Mouse (Mus musculus): ENCODE results near the gene Snrnp200. TPM values are rescaled to one million over a fixed set of nuclear protein-coding genes. Genes with fewer than 3 reads are reported as not detected.
"Not testable (repeated sequence)": the region's sequence is repeated elsewhere in the genome, so short reads cannot be mapped to it uniquely, and the experiment has no call there.

The Snrnp200 gene
- polyA plus RNA-seq, 1 experiment from 2014 or later = 47.8 TPM

DNA sequence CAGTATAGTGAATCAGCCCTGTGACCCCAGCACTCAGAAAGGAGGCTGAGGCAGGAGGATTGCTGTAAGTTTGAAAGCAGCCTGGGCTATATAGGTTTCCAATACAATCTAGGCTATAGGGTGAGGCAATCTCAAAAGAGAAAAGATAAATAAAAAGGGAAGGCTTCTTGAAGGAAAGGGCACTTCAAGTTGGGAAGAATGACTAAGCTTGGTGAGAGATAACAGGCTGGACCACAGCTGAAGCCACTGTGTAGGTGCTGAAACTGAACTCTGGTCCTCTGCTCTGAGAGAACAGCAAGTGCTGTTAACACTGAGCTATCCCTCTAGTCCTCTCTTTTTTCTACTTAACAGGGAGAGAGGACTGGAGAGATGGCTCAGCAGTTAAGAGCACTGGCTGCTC lies 54.3 kb downstream of the Snrnp200 start:
- Histone ChIP-seq H3K4me3 (no peak overlapping the region), H3K4me2 (no peak overlapping the region), H3K9me3 (no peaks in the 10 kb centered on the region), H3K27me3 (no peaks in the 10 kb centered on the region), H3K9ac (no peak overlapping the region), H3K27ac (replicated peaks) (no peak overlapping the region), H3K4me1 (replicated peaks) (no peaks in the 10 kb centered on the region), H3K36me3 (peaks cover 29% of the 10 kb centered on the region)
- ATAC-seq (ENCODE audit: low read depth) = no peak

DNA sequence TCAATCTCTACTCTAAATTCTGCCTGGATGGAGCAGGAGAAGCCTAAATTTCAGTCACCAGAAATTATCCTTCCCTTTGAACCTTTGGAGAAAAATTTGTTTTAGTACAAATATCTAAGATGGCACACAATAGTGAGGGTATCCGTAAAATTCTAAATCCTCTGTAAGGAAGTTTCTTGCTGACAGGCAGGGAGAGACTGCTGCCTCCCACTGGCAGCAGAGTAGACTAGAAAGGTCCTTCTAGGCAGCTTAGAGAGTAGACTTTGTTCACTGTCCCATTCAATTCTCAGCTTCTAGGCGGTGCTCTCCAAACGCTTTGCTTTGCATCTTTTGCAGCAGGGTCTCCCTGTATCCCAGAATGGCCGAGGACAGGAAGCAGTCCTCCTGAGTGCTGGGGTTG lies 59.7 kb downstream of the Snrnp200 start:
- Histone ChIP-seq H3K4me2 (no peak overlapping the region), H3K9ac (no peak overlapping the region), H3K27ac (replicated peaks) (no peak overlapping the region), H3K4me1 (replicated peaks) (peaks cover 20% of the 10 kb centered on the region), H3K4me3 (no peak overlapping the region), H3K36me3 (no peaks in the 10 kb centered on the region), H3K9me3 (no peaks in the 10 kb centered on the region), H3K27me3 (no peaks in the 10 kb centered on the region)
- no peak for ATAC-seq (ENCODE audit: low read depth)
- 48% methylated on average over 4 of the region's 4 CpGs for whole genome bisulfite sequencing

DNA sequence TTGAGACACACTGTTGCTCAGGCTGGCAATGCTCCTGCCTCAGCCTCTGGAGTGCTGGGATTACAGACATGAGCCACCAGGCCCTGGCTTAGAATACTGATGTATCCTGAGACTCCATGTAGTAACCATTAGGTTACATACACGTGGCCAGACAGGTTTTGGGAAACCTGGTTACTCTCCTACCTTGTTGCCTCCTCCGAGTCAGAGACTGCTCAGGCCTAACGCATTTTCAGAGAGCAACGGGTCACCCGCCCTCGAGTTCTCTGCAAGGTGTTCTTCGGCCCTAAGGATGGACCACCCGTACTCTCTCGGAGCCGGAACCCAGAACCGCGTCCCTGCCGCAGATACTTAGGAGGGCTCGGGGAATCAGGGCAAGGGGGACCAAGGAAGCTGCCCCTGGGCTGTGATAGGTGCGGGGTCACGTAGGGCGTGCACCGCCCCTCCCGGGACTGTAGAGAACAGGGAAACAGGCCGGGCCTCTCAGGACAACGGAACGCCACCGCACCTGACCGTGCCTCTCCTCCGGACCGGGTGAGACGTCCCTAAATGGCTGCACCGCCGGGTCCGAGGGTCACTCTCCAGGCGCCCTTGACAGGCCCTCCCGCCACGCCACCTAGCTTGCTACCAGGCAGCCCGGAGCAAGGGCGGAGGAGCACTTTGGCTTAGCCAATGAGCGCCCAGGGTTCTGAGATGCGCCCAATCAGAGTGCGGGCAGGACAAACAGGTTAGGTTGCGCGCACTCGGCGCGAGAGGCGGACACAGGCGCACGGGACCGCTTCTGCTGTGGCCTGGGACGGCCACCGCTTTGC lies 61.5 kb downstream of the Snrnp200 start, which contains the start of gene Stard7:
TSS of gene Stard7 (plus strand) at position 728 of the 809 bp plus-strand sequence.
- ATAC-seq (ENCODE audit: low read depth) = peak; percentile 99
- Histone ChIP-seq H3K9me3 (no peaks in the 10 kb centered on the region), H3K36me3 (no peaks in the 10 kb centered on the region), H3K4me3 (peak within 1 kb of the TSS; percentile 98), H3K4me2 (peak within 1 kb of the TSS; percentile 78), H3K4me1 (replicated peaks) (peaks cover 32% of the 10 kb centered on the region), H3K27me3 (no peaks in the 10 kb centered on the region), H3K27ac (replicated peaks) (peak within 1 kb of the TSS; percentile 96), H3K9ac (peak within 1 kb of the TSS; percentile 94)
- WGBS = under 1% methylated on average over 49 of the region's 49 CpGs

DNA sequence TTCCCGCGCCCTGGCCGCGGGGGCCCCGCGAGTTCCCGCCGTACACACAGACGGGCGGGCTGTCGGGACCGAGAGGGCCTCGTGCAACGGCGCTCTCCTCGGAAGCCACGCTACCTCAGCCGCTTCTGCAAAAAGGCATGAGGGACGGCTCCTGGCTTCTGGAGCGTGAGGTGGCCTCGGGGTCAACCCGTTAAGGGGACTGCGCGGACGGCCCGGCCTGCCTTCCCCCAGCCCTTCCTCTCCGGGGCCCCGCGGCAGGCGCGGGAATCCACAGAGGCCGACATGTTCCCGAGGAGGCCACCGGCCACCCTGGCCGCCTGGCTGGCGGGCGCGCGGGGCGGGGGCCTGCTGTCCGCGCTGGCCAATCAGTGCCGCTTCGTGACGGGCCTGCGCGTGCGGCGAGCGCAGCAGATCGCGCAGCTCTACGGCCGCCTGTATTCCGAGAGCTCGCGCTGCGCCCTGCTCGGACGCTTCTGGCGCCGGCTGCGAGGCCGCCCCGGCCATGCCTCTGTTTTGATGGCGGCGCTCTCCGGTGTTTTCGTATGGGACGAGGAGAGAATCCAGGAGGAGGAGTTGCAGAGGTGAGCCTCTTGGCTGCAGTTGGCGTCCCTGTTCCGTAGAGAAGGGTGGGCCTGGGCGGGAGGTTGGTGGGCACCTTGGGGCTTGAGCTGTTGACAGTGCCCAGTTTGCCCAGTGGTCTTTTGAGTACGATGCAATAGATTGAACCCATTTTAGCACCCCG lies 62.3 kb downstream of the Snrnp200 start:
- Histone ChIP-seq H3K9ac (peak overlapping the region; percentile 94), H3K27me3 (no peaks in the 10 kb centered on the region), H3K27ac (replicated peaks) (peak overlapping the region; percentile 96), H3K36me3 (no peaks in the 10 kb centered on the region), H3K4me2 (peak overlapping the region; percentile 78), H3K4me3 (peak overlapping the region; percentile 98), H3K9me3 (no peaks in the 10 kb centered on the region), H3K4me1 (replicated peaks) (peaks cover 40% of the 10 kb centered on the region)
- peak; percentile 97 for ATAC-seq (ENCODE audit: low read depth)
- under 1% methylated on average over 75 of the region's 75 CpGs for WGBS

DNA sequence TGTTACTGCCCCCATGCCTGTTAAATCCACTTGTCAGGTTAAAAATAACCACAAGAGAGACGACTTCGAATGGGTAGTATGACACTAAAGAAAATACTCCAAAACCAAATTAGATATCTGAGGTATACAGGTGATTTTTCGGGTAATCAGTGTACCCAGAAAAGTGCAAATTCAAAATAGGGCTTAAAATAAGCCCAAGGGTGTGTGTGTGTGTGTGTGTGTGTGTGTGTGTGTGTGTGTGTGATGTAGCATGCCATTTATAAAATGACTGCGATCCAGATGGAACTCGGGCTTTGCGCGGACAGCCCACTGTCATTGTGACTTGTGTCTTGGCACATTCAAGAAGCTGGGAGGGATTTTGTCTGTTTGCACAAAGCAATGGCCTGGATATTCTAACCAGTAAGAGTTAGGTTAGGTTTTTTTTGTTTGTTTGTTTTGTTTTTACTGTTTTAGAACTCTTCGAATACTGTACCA lies 62.9 kb downstream of the Snrnp200 start:
- Histone ChIP-seq H3K27ac (replicated peaks) (peak overlapping the region; percentile 96), H3K4me1 (replicated peaks) (peaks cover 46% of the 10 kb centered on the region), H3K27me3 (no peaks in the 10 kb centered on the region), H3K4me3 (peak overlapping the region; percentile 98), H3K9me3 (no peaks in the 10 kb centered on the region), H3K9ac (peak overlapping the region; percentile 94), H3K36me3 (no peaks in the 10 kb centered on the region), H3K4me2 (peak overlapping the region; percentile 78)
- ATAC-seq (ENCODE audit: low read depth) = no peak
- WGBS = 9% methylated on average over 8 of the region's 8 CpGs

DNA sequence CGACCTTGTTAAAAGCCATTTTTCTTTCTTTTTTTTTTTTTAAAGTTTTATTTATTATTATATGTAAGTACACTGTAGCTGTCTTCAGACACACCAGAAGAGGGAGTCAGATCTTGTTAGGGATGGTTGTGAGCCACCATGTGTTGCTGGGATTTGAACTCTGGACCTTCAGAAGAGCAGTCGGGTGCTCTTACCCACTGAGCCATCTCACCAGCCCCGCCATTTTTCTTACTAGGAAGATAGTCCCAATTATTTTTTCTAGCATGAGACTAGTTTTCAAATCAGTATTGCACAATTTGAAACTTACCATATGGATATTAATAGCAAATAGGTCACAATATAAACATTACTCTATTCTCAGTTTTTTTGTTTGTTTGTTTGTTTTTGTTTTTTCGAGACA lies 63.9 kb downstream of the Snrnp200 start:
- not testable (repeated sequence) for H3K4me3 ChIP-seq; ATAC-seq (ENCODE audit: low read depth); H3K9me3 ChIP-seq; H3K9ac ChIP-seq; H3K27me3 ChIP-seq; H3K36me3 ChIP-seq; H3K27ac ChIP-seq (replicated peaks)
- peaks cover 49% of the 10 kb centered on the region for H3K4me1 ChIP-seq (replicated peaks)
- 92% methylated on average over 4 of the region's 4 CpGs for WGBS
- H3K4me2 ChIP-seq = peak overlapping the region; percentile 78

DNA sequence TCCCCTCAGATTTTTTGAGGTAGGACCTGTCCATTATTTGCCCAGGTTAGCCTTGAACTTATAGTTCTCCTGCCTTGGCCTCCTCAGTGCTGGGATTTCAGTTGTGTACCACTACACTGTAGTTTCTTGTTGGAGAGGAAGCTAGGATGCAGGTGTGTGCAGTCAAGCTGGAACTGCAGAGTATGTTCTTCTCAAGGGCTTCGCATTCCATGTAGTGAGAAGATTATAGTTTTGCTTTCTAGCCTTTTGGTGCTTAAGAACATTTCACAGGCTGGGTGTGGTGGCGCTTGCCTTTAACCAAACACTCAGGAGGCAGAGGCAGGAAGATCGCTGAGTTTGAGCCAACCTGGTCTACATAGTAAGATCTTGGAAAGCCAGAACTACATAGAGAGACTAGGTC lies 64.6 kb downstream of the Snrnp200 start:
- Histone ChIP-seq H3K27me3 (no peaks in the 10 kb centered on the region), H3K9me3 (no peaks in the 10 kb centered on the region), H3K27ac (replicated peaks) (no peak overlapping the region), H3K9ac (no peak overlapping the region), H3K36me3 (no peaks in the 10 kb centered on the region), H3K4me1 (replicated peaks) (peaks cover 49% of the 10 kb centered on the region), H3K4me3 (no peak overlapping the region), H3K4me2 (no peak overlapping the region)
- WGBS = 97% methylated on average over 3 of the region's 3 CpGs
- no peak for ATAC-seq (ENCODE audit: low read depth)

DNA sequence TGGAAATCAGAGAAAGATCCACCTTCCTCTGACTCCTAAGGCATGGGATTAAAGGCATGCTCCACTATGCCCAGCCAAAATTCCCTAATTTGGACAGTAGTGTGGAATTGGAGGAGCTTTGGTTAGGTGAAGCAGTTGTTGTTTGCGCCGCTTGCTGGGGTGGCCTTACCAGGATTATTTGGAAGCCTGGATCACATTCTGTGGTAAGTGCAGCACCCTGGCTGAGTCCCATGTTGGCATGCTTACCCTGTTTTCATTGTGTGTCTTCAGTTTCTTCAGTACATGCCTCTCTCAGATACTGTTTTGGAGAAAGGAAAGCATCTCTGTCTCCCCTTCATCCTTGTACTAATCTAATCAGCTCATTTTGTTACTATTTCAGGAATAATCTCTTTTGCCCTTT lies 66.4 kb downstream of the Snrnp200 start:
- Histone ChIP-seq H3K4me3 (no peak overlapping the region), H3K36me3 (no peaks in the 10 kb centered on the region), H3K9ac (no peak overlapping the region), H3K4me2 (no peak overlapping the region), H3K4me1 (replicated peaks) (peaks cover 49% of the 10 kb centered on the region), H3K27ac (replicated peaks) (no peak overlapping the region), H3K9me3 (no peaks in the 10 kb centered on the region), H3K27me3 (no peaks in the 10 kb centered on the region)
- ATAC-seq (ENCODE audit: low read depth) = no peak
- WGBS = 87% methylated on average over 2 of the region's 2 CpGs

DNA sequence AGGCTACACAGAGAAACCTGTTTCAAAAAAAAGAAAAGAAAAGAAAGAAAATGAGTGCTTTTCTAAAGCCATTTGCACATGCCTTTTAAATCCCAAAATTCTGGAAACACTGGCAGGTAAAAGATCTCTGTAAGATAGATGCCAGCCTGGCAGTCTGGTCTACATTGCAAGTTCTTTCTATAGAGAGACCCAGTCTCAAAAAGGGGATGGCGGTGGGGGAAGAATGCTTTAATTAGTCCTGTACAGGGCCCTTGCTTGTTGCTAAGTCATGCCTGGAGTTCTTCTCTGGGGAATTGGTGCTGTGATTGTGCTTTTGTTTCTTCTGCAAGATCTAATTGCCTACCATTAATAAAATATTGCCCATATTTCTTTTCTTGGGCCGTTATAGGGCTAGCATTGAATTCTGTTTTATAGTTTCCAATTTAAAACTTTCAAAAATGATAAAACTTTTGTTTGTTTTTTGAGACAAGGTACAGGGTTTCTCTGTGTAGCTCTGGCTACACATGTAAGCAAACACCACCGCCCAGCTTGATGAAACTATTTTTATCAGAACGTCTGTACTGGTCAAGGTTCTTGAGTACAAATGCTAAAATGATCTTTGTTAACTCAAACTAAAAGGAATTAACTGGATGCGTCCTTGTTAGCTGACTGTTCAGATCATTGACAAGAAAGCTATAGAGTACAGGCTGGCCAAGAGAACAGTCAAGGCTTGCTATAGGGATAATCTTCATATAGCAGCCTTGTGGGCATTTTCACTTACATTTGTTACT lies 67.5 kb downstream of the Snrnp200 start:
- Histone ChIP-seq H3K9me3 (no peaks in the 10 kb centered on the region), H3K36me3 (no peaks in the 10 kb centered on the region), H3K4me3 (no peak overlapping the region), H3K9ac (no peak overlapping the region), H3K27me3 (no peaks in the 10 kb centered on the region), H3K4me2 (no peak overlapping the region), H3K27ac (replicated peaks) (no peak overlapping the region), H3K4me1 (replicated peaks) (peaks cover 49% of the 10 kb centered on the region)
- ATAC-seq (ENCODE audit: low read depth) = no peak
- 72% methylated on average over 5 of the region's 5 CpGs for WGBS

DNA sequence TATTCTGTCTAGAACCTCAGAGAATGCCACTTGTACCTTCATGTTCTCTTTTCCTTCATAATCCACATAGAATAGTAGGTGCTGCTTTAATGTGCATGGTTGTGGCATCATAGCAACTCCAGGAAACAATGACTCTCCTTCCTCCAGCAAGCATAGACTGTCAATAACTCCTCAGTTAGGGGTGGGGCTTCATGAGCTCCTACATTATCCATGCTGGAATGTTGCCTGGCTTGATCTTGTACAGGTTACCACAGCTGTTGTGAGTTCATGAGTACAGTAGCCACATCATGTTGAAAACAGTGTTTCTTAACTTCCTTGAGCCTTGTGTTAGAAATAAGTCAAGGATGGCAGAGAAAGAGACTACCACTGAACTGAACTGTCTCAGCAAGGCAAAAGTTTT lies 70.0 kb downstream of the Snrnp200 start:
- H3K4me3 ChIP-seq = no peak overlapping the region
- no peaks in the 10 kb centered on the region for H3K9me3 ChIP-seq
- no peak overlapping the region for H3K9ac ChIP-seq
- H3K4me2 ChIP-seq = no peak overlapping the region
- H3K27ac ChIP-seq (replicated peaks) = no peak overlapping the region
- peaks cover 25% of the 10 kb centered on the region for H3K4me1 ChIP-seq (replicated peaks)
- no peaks in the 10 kb centered on the region for H3K27me3 ChIP-seq
- no peaks in the 10 kb centered on the region for H3K36me3 ChIP-seq
- no peak for ATAC-seq (ENCODE audit: low read depth)
